Mouse (Mus musculus) olfactory bulb, adult 2 months (tissue): ENCODE data around the gene Tmem150a.

Experiments used
- CTCF ChIP-seq: fragments of 200-500 bp; IDR thresholded peaks from 2 replicates; pipeline ENCODE4 v1.5.1; 2012; ENCODE audit warnings: low read depth, mild to moderate bottlenecking, low read length, moderate library complexity; ENCODE audit not compliant: insufficient read depth
- POLR2A ChIP-seq: fragments of 200-500 bp; IDR thresholded peaks from 2 replicates; pipeline ENCODE4 v1.6.1; 2012; ENCODE audit warnings: mild to moderate bottlenecking, low read depth, low read length, moderate library complexity; ENCODE audit not compliant: insufficient read depth

GRCm38 (mm10) chr6:72348411-72348810 lies 6.8 kb upstream of the Tmem150a start:
- no peak for TF ChIP-seq CTCF
- no peak for TF ChIP-seq POLR2A
